Mouse (Mus musculus): ENCODE measurements at regions not wholly inside any gene's neighbourhood (a gene's known extent, or its start where the extent isn't known, plus 50 kb on each side); places are given as distances from the start of the nearest gene placed in this dataset.

- ATAC-seq (replicated peaks in 1 of 2; ENCODE audit: insufficient read depth in 1 of 2, low FRiP score in 2 of 2, low TSS enrichment in 1 of 2, low read depth in 1 of 2, poor library complexity in 2 of 2, severe bottlenecking in 2 of 2): no peak
Measured at GRCm38 (mm10) chr13:28645881-28646280, 307.6 kb downstream of the Sox4 start.

- ATAC-seq (replicated peaks in 1 of 2; ENCODE audit: insufficient read depth in 1 of 2, low FRiP score in 2 of 2, low TSS enrichment in 1 of 2, low read depth in 1 of 2, poor library complexity in 2 of 2, severe bottlenecking in 2 of 2): 0 out of 4 replicates have a peak, but pooled peaks of 1 of the 2 experiments have one; percentile 51
Measured at GRCm38 (mm10) chr13:28644846-28645574, 308.5 kb downstream of the Sox4 start.

- ATAC-seq (replicated peaks in 1 of 2; ENCODE audit: insufficient read depth in 1 of 2, low FRiP score in 2 of 2, low TSS enrichment in 1 of 2, low read depth in 1 of 2, poor library complexity in 2 of 2, severe bottlenecking in 2 of 2): no peak
Measured at GRCm38 (mm10) chr13:28640826-28641225, 312.7 kb downstream of the Sox4 start.

GRCm38 (mm10) chr13:28635230-28635950 is 318.1 kb downstream of the Sox4 start:
- ATAC-seq (replicated peaks in 1 of 2; ENCODE audit: insufficient read depth in 1 of 2, low FRiP score in 2 of 2, low TSS enrichment in 1 of 2, low read depth in 1 of 2, poor library complexity in 2 of 2, severe bottlenecking in 2 of 2): no peak

- ATAC-seq (replicated peaks in 1 of 2; ENCODE audit: insufficient read depth in 1 of 2, low FRiP score in 2 of 2, low TSS enrichment in 1 of 2, low read depth in 1 of 2, poor library complexity in 2 of 2, severe bottlenecking in 2 of 2): no peak
Measured at GRCm38 (mm10) chr13:28633541-28634041, 319.9 kb downstream of the Sox4 start.

GRCm38 (mm10) chr13:28629431-28630331 is 323.8 kb downstream of the Sox4 start:
- ATAC-seq (replicated peaks in 1 of 2; ENCODE audit: insufficient read depth in 1 of 2, low FRiP score in 2 of 2, low TSS enrichment in 1 of 2, low read depth in 1 of 2, poor library complexity in 2 of 2, severe bottlenecking in 2 of 2): no peak

- ATAC-seq (replicated peaks in 1 of 2; ENCODE audit: insufficient read depth in 1 of 2, low FRiP score in 2 of 2, low TSS enrichment in 1 of 2, low read depth in 1 of 2, poor library complexity in 2 of 2, severe bottlenecking in 2 of 2): no peak
Measured at GRCm38 (mm10) chr13:28628751-28629150, 324.8 kb downstream of the Sox4 start.

GRCm38 (mm10) chr13:28618961-28619360 is 334.6 kb downstream of the Sox4 start:
- no peak for ATAC-seq (replicated peaks in 1 of 2; ENCODE audit: insufficient read depth in 1 of 2, low FRiP score in 2 of 2, low TSS enrichment in 1 of 2, low read depth in 1 of 2, poor library complexity in 2 of 2, severe bottlenecking in 2 of 2)

GRCm38 (mm10) chr13:28617503-28617902 is 336.0 kb downstream of the Sox4 start:
- ATAC-seq (replicated peaks in 1 of 2; ENCODE audit: insufficient read depth in 1 of 2, low FRiP score in 2 of 2, low TSS enrichment in 1 of 2, low read depth in 1 of 2, poor library complexity in 2 of 2, severe bottlenecking in 2 of 2): peak; percentile 64 to 82

- peak; percentile 74 to 79 for ATAC-seq (replicated peaks in 1 of 2; ENCODE audit: insufficient read depth in 1 of 2, low FRiP score in 2 of 2, low TSS enrichment in 1 of 2, low read depth in 1 of 2, poor library complexity in 2 of 2, severe bottlenecking in 2 of 2)
Measured at GRCm38 (mm10) chr13:28616645-28617381, 336.7 kb downstream of the Sox4 start.

- no peak for ATAC-seq (replicated peaks in 1 of 2; ENCODE audit: insufficient read depth in 1 of 2, low FRiP score in 2 of 2, low TSS enrichment in 1 of 2, low read depth in 1 of 2, poor library complexity in 2 of 2, severe bottlenecking in 2 of 2)
Measured at GRCm38 (mm10) chr13:28607551-28608114, 345.9 kb downstream of the Sox4 start.

GRCm38 (mm10) chr13:28606651-28607050 is 346.9 kb downstream of the Sox4 start:
- 0 out of 4 replicates have a peak, but pooled peaks of 1 of the 2 experiments have one; percentile 37 for ATAC-seq (replicated peaks in 1 of 2; ENCODE audit: insufficient read depth in 1 of 2, low FRiP score in 2 of 2, low TSS enrichment in 1 of 2, low read depth in 1 of 2, poor library complexity in 2 of 2, severe bottlenecking in 2 of 2)

GRCm38 (mm10) chr13:28605833-28606232 is 347.7 kb downstream of the Sox4 start:
- ATAC-seq (replicated peaks in 1 of 2; ENCODE audit: insufficient read depth in 1 of 2, low FRiP score in 2 of 2, low TSS enrichment in 1 of 2, low read depth in 1 of 2, poor library complexity in 2 of 2, severe bottlenecking in 2 of 2): no peak

GRCm38 (mm10) chr13:28604016-28604415 is 346.7 kb downstream of the Gm11361 start:
- ATAC-seq (replicated peaks in 1 of 2; ENCODE audit: insufficient read depth in 1 of 2, low FRiP score in 2 of 2, low TSS enrichment in 1 of 2, low read depth in 1 of 2, poor library complexity in 2 of 2, severe bottlenecking in 2 of 2): no peak

GRCm38 (mm10) chr13:28600792-28601191 is 343.5 kb downstream of the Gm11361 start:
- ATAC-seq (replicated peaks in 1 of 2; ENCODE audit: insufficient read depth in 1 of 2, low FRiP score in 2 of 2, low TSS enrichment in 1 of 2, low read depth in 1 of 2, poor library complexity in 2 of 2, severe bottlenecking in 2 of 2): peak; percentile 84 to 91

GRCm38 (mm10) chr13:28596367-28596766 is 339.0 kb downstream of the Gm11361 start:
- no peak for ATAC-seq (replicated peaks in 1 of 2; ENCODE audit: insufficient read depth in 1 of 2, low FRiP score in 2 of 2, low TSS enrichment in 1 of 2, low read depth in 1 of 2, poor library complexity in 2 of 2, severe bottlenecking in 2 of 2)

- no peak for ATAC-seq (replicated peaks in 1 of 2; ENCODE audit: insufficient read depth in 1 of 2, low FRiP score in 2 of 2, low TSS enrichment in 1 of 2, low read depth in 1 of 2, poor library complexity in 2 of 2, severe bottlenecking in 2 of 2)
Measured at GRCm38 (mm10) chr13:28592176-28592575, 334.8 kb downstream of the Gm11361 start.
